Mouse (Mus musculus) C2C12 (cell line): Measurements from ENCODE around the gene Grid2.

Experiments used
- CEBPB ChIP-seq: IDR thresholded peaks from one replicate; pipeline ENCODE4 v1.6.1; 2011; ENCODE audit warnings: low read depth, mild to moderate bottlenecking, control low read depth, moderate library complexity
- CTCF ChIP-seq: IDR thresholded peaks from one replicate; pipeline ENCODE4 v1.5.1; 2011; ENCODE audit not compliant: control insufficient read depth, insufficient read depth, insufficient read length
- FOSL1 ChIP-seq: IDR thresholded peaks from one replicate; pipeline ENCODE4 v1.8.0; 2011; ENCODE audit warnings: mild to moderate bottlenecking, low read length; ENCODE audit not compliant: poor library complexity, insufficient read depth, severe bottlenecking
- MAX ChIP-seq: IDR thresholded peaks from one replicate; pipeline ENCODE4 v1.6.1; 2011; ENCODE audit warnings: mild to moderate bottlenecking, control low read depth
- MYOG ChIP-seq: IDR thresholded peaks from one replicate; pipeline ENCODE4 v1.6.1; 2011; ENCODE audit not compliant: control insufficient read depth, insufficient read length; ENCODE audit errors: extremely low read depth
- USF1 ChIP-seq: IDR thresholded peaks from one replicate; pipeline ENCODE4 v1.6.1; 2011; ENCODE audit warnings: low read depth, mild to moderate bottlenecking, control low read depth, moderate library complexity

- no peak for TF ChIP-seq CTCF
- no peak for TF ChIP-seq CEBPB
- TF ChIP-seq MAX, result no peak
- no peak for TF ChIP-seq USF1
- TF ChIP-seq MYOG, result no peak
- no peak for TF ChIP-seq FOSL1
These were observed 880.6 kb downstream of the Grid2 start for GRCm38 (mm10) chr6:64136275-64136674.
